Mouse (Mus musculus) forebrain, embryonic 14.5 days (tissue): ENCODE data around the gene Cryl1. TPM values are rescaled to one million over a fixed set of nuclear protein-coding genes. Genes with fewer than 3 reads are reported as not detected.

Experiments used
- ATAC-seq: fragments of 200-750 bp; cut with Nextera tagmentation; 2 replicates; pipeline ENCODE4 v1.8.0; 2017; ENCODE audit warnings: mild to moderate bottlenecking, moderate library complexity
- DNase-seq: peaks from one replicate; pipeline ENCODE4 v3.0.0-alpha.2; 2015; ENCODE audit warnings: low spot score
- H3K27ac ChIP-seq: fragments of 300-500 bp; sonication (generic); 2 replicates; pipeline ENCODE4 v1.5.1; 2014; ENCODE audit warnings: low read depth, mild to moderate bottlenecking, control low read depth, low read length, moderate library complexity
- H3K27me3 ChIP-seq: fragments of 300-500 bp; sonication (generic); replicated peaks from 2 replicates; pipeline ENCODE4 v1.6.1; 2014; ENCODE audit warnings: low read length, control low read depth, mixed read lengths; ENCODE audit not compliant: control insufficient read depth, insufficient read depth
- H3K36me3 ChIP-seq: fragments of 300-500 bp; sonication (generic); 2 replicates; pipeline ENCODE4 v1.6.1; 2014; ENCODE audit warnings: low read length, control low read depth; ENCODE audit not compliant: control insufficient read depth, insufficient read depth
- H3K4me1 ChIP-seq: fragments of 300-500 bp; sonication (generic); 2 replicates; pipeline ENCODE4 v1.6.1; 2014; ENCODE audit warnings: antibody characterized with exemption, low read length, control low read depth; ENCODE audit not compliant: control insufficient read depth, insufficient read depth
- H3K4me2 ChIP-seq: fragments of 300-500 bp; sonication (generic); 2 replicates; pipeline ENCODE4 v1.6.1; 2014; ENCODE audit warnings: mild to moderate bottlenecking, control low read depth, low read length
- H3K4me3 ChIP-seq: fragments of 300-500 bp; sonication (generic); 2 replicates; pipeline ENCODE4 v1.5.1; 2014; ENCODE audit warnings: low read depth, low read length, control low read depth
- H3K9ac ChIP-seq: fragments of 300-500 bp; sonication (generic); 2 replicates; pipeline ENCODE4 v1.6.1; 2014; ENCODE audit warnings: mild to moderate bottlenecking, low read length, control low read depth, moderate library complexity
- H3K9me3 ChIP-seq: fragments of 300-500 bp; sonication (generic); replicated peaks from 2 replicates; pipeline ENCODE4 v1.6.1; 2016; ENCODE audit warnings: low read length, control low read depth, mixed read lengths; ENCODE audit not compliant: control insufficient read depth
- WGBS: fragments of 180-500 bp; shearing (Covaris S2); extraction: QIAGEN DNeasy Blood & Tissue Kit; methylation state at CpG from one replicate; pipeline ENCODE4 v1.1.7; 2014; 5-methylcytosine and 5-hydroxymethylcytosine counted together
- polyA plus RNA-seq: library from polyadenylated mRNA; unstranded; fragments of >200 nt; fragmentation: Nextera tagmentation; extraction: Ambion mirVana; gene quantifications from 2 replicates; pipeline ENCODE4 v1.2.1, GENCODE M21; 2014

The Cryl1 gene
- polyA plus RNA-seq, 1 experiment from 2014 or later: 9.0 TPM

- no peak overlapping the region for H3K4me3 ChIP-seq
- peak; percentile 55 for DNase-seq
- no peak overlapping the region for H3K9ac ChIP-seq
- ATAC-seq: peak; percentile 44
- no peak overlapping the region for H3K27ac ChIP-seq
- H3K27me3 ChIP-seq: no peaks in the 10 kb centered on the region
- peak overlapping the region; percentile 10; the same call in 1 of the 2 replicates for H3K4me2 ChIP-seq
- 5% methylated on average over 12 of the region's 12 CpGs for WGBS
- no peaks in the 10 kb centered on the region for H3K9me3 ChIP-seq
- H3K4me1 ChIP-seq: no peaks in the 10 kb centered on the region
- no peaks in the 10 kb centered on the region for H3K36me3 ChIP-seq
Measured at GRCm38 (mm10) chr14:57407039-57407987, 9.0 kb upstream of the Cryl1 start.

GRCm38 (mm10) chr14:57402815-57403214 lies 4.5 kb upstream of the Cryl1 start:
- Histone ChIP-seq H3K9me3 (no peaks in the 10 kb centered on the region), H3K36me3 (no peaks in the 10 kb centered on the region), H3K4me3 (no peak overlapping the region), H3K4me2 (no peak overlapping the region), H3K4me1 (0 out of 2 replicates have a peak, but pooled peaks cover 2% of the 10 kb centered on the region), H3K27ac (no peak overlapping the region), H3K27me3 (no peaks in the 10 kb centered on the region), H3K9ac (no peak overlapping the region)
- ATAC-seq (no peak), DNase-seq (no peak)

DNA sequence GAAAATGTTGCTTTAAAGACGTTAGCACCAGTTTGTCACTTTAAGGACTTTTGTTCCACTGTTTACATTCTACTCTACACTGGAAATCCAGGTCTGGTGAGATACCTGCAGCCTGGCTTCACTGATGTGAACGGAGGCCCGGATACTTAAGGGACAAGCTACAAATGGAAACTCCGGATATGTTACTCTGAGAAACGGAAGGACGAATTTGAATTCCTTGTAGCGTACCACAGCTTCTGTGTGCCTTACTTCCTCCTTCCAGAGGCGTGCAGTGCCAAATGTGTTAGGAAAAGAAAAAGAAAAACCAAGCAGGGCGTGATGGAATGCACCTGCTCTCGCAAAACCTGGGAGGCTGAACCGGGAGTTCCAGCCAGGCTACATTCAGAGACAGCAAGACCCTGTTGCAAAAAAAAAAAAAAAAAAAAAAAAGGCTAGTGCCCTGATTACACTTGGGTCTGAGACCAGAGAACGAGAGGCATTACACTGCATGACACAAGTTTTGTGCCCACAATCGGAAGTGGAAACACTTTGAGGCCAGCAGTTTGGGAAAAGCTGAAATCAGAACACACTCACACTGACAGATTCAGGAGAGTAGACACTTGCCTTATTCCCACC lies 591 bp upstream of the Cryl1 start:
- Histone ChIP-seq H3K27ac (no peak overlapping the region), H3K4me2 (peak overlapping the region; percentile 73), H3K9ac (peak overlapping the region; percentile 73), H3K9me3 (no peaks in the 10 kb centered on the region), H3K4me1 (0 out of 2 replicates have a peak, but pooled peaks cover 2% of the 10 kb centered on the region), H3K4me3 (peak overlapping the region; percentile 55), H3K27me3 (no peaks in the 10 kb centered on the region), H3K36me3 (no peaks in the 10 kb centered on the region)
- DNase-seq: peak; percentile 7
- peak; percentile 5; the same call in 1 of the 2 replicates for ATAC-seq
- WGBS: 19% methylated on average over 13 of the region's 13 CpGs

DNA sequence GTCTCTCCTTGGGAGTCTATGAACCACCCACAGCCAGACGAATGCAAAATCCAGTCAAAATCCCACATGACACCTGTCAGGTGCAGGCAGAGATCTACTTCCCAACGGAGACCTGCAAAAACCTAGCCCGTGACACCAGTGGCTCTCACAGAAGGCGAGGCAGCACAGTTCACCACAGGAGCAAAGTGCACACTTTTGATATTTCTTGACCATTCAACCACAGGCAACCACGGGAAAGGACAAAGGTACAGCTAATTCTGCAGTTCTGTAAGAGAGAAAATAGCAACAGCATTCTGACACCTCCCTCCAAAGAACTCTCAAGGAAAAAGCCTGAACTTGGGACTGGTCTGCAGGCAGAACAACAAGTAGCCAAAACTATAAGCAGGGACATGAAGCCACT lies 1.1 kb downstream of the Cryl1 start:
- Histone ChIP-seq H3K27me3 (no peaks in the 10 kb centered on the region), H3K9ac (no peak overlapping the region), H3K4me1 (0 out of 2 replicates have a peak, but pooled peaks cover 2% of the 10 kb centered on the region), H3K4me3 (no peak overlapping the region), H3K9me3 (no peaks in the 10 kb centered on the region), H3K27ac (no peak overlapping the region), H3K4me2 (no peak overlapping the region), H3K36me3 (no peaks in the 10 kb centered on the region)
- no peak for ATAC-seq
- DNase-seq: no peak
- 90% methylated on average over 5 of the region's 5 CpGs for WGBS

DNA sequence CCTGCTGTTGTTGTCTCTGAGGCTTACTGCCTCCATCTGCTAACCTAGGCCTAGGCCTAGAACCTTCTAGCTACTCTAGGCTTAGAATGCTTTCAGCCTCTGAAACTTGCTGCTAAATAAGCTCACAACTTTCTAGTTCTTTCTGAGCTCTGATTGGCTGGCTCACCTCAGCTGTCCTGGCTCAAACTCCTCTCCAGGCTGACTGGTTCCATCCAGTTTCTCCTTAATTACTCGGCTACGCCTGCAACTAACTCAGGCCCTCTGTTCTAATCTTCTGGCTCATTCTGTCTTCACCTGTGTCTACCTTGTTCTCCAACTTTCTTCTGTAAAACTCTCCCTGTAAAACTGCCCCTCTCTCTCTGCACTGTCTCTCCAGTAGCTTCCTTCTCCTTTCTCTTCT lies 2.9 kb downstream of the Cryl1 start:
- no peak for ATAC-seq
- Histone ChIP-seq H3K4me2 (no peak overlapping the region), H3K27ac (no peak overlapping the region), H3K4me3 (no peak overlapping the region), H3K4me1 (0 out of 2 replicates have a peak, but pooled peaks cover 2% of the 10 kb centered on the region), H3K36me3 (no peaks in the 10 kb centered on the region), H3K9me3 (no peaks in the 10 kb centered on the region), H3K9ac (no peak overlapping the region), H3K27me3 (no peaks in the 10 kb centered on the region)
- DNase-seq: no peak
- 79% methylated on average over 2 of the region's 2 CpGs for WGBS

GRCm38 (mm10) chr14:57392278-57392677 lies 6.1 kb downstream of the Cryl1 start:
- no peak for ATAC-seq

GRCm38 (mm10) chr14:57391621-57392020 lies 6.7 kb downstream of the Cryl1 start:
- DNase-seq (no peak), ATAC-seq (no peak)
- H3K4me1 ChIP-seq: no peaks in the 10 kb centered on the region
- WGBS: 80% methylated on average over 4 of the region's 4 CpGs
- no peak overlapping the region for H3K27ac ChIP-seq
- H3K9me3 ChIP-seq: no peaks in the 10 kb centered on the region
- no peak overlapping the region for H3K4me3 ChIP-seq
- H3K9ac ChIP-seq: no peak overlapping the region
- no peaks in the 10 kb centered on the region for H3K27me3 ChIP-seq
- H3K4me2 ChIP-seq: no peak overlapping the region
- H3K36me3 ChIP-seq: no peaks in the 10 kb centered on the region

More at GRCm38 (mm10) chr14:57392278-57392677, 6.1 kb downstream of the Cryl1 start:
- no peak overlapping the region for H3K4me3 ChIP-seq
- 71% methylated on average over 5 of the region's 5 CpGs for WGBS
- no peak overlapping the region for H3K4me2 ChIP-seq
- no peaks in the 10 kb centered on the region for H3K36me3 ChIP-seq
- no peak overlapping the region for H3K27ac ChIP-seq
- H3K9ac ChIP-seq: no peak overlapping the region
- H3K27me3 ChIP-seq: no peaks in the 10 kb centered on the region
- H3K9me3 ChIP-seq: no peaks in the 10 kb centered on the region
- H3K4me1 ChIP-seq: no peaks in the 10 kb centered on the region
- DNase-seq: no peak

- H3K9me3 ChIP-seq: no peaks in the 10 kb centered on the region
- no peaks in the 10 kb centered on the region for H3K36me3 ChIP-seq
- no peak overlapping the region for H3K4me2 ChIP-seq
- WGBS: 67% methylated on average over 14 of the region's 14 CpGs
- H3K27me3 ChIP-seq: no peaks in the 10 kb centered on the region
- ATAC-seq (no peak), DNase-seq (no peak)
- no peak overlapping the region for H3K27ac ChIP-seq
- H3K4me3 ChIP-seq: no peak overlapping the region
- no peaks in the 10 kb centered on the region for H3K4me1 ChIP-seq
- no peak overlapping the region for H3K9ac ChIP-seq
Measured at GRCm38 (mm10) chr14:57386758-57387561, 11.4 kb downstream of the Cryl1 start.
